Mouse (Mus musculus): ENCODE data around the gene Sec16b. TPM values are rescaled to one million over a fixed set of nuclear protein-coding genes. Genes with fewer than 3 reads are reported as not detected.

Gene Sec16b
- 1.8 and 3.2 TPM in 2 replicates for polyA plus RNA-seq (2015; fragmentation: Nextera tagmentation; extraction: Ambion mirVana)

DNA sequence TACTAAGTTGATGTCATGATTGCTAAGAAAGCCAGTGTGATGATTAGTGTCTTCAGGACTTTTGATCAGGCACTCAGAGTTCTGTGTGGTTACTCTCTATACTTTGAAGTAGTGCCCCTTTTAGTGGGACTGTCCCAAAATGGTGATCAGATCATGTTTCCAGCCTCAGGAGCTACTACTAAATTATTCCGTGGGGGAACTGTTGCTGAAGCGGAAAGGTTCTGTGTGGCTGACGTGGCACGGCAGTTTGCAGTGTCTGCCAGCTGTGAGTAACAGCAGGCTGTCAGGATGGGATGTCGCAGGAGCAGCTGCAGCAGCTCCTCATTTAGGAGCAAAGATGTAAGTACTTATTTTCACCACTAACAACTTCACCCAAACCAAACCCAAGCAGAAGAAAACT lies at the start of gene Sec16b:
Gene Sec16b, plus strand, starts transcription at position 207 of the 400 bp plus-strand sequence.

DNA sequence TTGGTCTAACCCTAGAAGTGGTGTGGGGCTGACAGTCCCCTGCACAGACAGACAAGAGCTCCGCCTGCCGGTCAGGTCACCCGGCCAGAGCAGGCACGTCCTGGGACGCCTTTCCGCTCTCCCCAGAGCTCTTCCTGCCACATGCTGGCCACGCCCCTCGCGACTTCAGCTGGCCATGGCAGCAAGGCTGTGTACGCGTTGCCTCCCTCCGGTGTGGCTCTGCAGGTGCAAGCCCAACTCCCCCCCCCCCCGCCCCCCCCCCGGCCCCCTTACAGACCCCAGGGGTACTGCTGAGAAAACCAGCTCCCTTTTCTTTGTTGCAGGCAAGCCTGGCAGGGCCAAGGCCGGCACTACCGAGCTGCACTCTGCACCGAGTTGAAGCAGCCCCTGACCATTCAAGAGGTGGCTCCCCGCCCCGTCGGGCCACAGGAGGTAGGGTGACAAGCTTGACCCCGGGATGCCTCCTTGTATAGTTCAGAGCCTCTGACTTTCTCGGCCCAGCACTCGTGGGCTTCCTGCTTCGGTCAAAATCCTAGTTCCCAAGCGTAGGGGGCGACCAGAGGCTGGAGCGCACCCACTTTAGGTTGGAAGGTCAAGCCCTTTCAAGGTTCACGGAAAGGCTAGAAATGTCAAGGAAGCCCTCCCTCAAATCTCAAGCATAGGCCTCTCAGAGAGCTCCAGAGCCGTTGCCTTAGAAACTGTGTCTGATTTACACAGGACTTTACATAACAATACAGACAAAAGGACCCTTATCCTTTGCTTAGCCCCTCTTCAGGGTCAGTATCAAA lies 47.9 kb upstream of the Sec16b start, which contains the start of gene Cryzl2:
Gene Cryzl2, plus strand, starts transcription at position 157 of the 788 bp plus-strand sequence.

Other genes starting within 250 kb of the Sec16b start
- gene Rasal2, start 94.1 kb upstream of the Sec16b start, polyA plus RNA-seq (2015; fragmentation: Nextera tagmentation; extraction: Ambion mirVana): 7.5 and 9.0 TPM in 2 replicates
- gene Cryzl2, start 48.2 kb upstream of the Sec16b start, polyA plus RNA-seq (2015; fragmentation: Nextera tagmentation; extraction: Ambion mirVana): 4.5 and 6.6 TPM in 2 replicates

All from skeletal muscle tissue, postnatal 0 days (tissue).